Mouse (Mus musculus) E14TG2a.4 (cell line): ENCODE results near the gene Setd5.

Source experiments
- CTCF ChIP-seq: conservative IDR thresholded peaks from 2 replicates; pipeline ENCODE4 v1.5.1; 2014; ENCODE audit warnings: low read length
- NANOG ChIP-seq: IDR thresholded peaks from 2 replicates; pipeline ENCODE4 v1.6.1; 2014; ENCODE audit warnings: borderline replicate concordance, low read length, mixed read lengths

DNA sequence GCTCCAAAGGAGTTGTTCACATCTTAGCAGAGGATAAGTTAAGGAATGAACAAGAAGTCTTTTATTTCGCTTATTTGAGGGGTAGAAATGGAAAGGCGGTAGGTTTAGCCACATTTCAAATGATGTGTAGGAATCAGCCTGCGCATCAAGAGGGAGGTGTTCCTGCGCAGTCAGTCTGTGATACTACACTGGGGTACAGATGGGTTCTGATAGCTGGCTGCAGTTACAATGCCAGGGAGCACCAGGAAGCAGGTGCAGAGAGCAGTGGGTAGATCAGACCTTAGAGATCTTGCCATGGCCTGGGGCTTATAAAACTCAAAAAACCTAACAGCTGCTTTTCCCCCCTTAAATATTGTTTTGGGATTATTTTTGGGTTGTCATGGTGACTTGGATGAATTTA, 68.1 kb downstream of the Setd5 start:
- TF ChIP-seq CTCF (no peak), NANOG (no peak)
